Mouse (Mus musculus): ENCODE measurements around the gene Phpt1. TPM values are rescaled to one million over a fixed set of nuclear protein-coding genes. Genes with fewer than 3 reads are reported as not detected.

Phpt1 gene
- 167 and 206 TPM in 2 replicates for polyA plus RNA-seq (2014; fragmentation: Nextera tagmentation; extraction: Ambion mirVana)

DNA sequence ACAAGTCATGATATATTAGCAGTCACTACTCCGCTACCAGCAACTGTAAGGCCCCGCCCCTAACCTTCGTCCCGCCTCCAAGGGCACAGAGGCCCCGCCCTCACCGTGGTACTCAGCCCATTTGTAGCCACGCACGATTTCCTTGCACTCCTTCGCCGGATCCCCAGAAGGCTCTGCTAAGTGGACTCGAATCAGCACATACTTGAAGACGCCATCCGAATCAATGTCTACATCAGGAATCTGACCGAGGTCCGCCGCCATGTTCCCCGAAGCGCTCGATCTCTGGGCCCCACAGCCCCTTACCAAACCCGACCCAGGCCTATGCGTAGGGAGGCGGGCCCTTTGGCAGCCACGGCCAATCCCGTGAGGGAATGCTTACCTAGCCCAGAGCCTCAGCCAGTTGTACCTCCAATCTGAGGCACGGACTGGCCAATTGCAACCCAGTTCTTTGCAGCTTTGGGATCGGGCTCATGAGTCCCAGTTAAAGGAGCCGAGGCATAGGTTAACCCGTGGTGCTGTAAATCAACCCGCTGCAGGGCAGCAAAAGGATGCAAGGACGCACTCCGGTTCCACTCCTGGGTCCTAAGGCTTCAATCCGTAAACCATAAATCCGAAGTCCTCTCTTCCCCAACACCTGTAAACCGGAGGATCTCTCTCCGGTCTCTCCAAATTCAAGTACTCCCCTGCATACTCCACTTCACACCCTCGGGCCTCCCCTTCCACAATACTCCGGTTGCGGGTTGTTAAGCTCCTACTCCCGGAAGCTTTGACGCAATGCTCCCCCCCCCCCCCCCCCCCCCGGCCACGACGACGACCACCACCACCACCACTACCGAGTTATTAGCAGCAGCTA lies at the start of gene Phpt1, which contains the start of gene Mamdc4:
Gene Phpt1, minus strand, starts transcription at position 646 of the 853 bp plus-strand sequence.
Gene Mamdc4, minus strand, starts transcription at position 267 of the 853 bp plus-strand sequence.
- peak; percentile 98 for ATAC-seq (ENCODE audit: low FRiP score, low TSS enrichment)
- peaks cover 27% of the 10 kb centered on the region for H3K4me1 ChIP-seq (ENCODE audit: control insufficient read depth, insufficient read depth, low read length)
- H3K27me3 ChIP-seq (ENCODE audit: control insufficient read depth, insufficient read depth, low read length): peaks cover 39% of the 10 kb centered on the region

DNA sequence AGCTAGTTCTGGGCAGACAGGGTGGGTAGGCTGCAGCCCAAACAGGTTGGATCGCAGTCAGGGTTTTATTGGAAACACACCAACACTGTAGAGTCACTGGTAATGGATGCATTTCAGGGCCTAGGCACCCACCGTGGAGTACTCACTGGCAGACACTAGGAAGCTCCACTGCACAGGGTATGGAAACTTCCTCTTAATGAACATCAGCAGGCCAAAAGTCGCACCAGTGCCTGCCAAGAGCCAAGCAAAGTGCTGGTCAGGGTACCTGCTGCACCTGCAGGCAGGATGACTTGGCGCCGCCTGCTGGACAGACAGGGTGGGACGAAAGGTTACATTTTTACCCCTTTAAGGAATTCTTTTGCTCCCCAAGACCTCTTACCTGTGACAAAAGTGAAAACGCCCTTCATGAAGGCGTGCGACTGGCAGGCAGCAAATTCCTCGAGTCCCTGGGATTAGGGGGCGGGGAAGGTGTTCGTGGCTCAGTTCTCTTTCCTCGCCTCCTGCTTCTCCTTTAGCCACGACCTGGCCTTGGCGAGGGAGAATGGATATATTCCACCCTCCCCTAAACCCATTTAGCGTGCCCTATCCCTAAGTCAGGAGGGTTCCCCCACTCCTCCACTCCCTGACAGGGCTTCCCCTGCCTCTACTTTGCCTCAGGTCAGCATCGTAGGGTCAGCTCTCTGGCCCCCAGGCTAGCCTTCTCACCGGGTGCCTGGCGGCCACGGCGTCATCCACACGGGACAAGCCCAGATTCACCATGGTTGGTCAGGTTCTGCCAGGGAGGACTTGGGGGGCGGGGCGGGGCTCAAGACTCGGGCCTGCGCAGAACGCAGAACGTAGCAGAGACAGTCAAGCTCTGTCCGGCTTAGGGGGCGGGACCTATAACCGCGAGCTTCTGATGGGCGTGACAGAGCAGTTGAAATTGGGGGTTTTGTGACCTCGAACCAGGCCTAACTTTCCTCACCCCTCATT lies 46.5 kb upstream of the Phpt1 start, which contains the start of gene Tmem141:
Gene Tmem141, minus strand, starts transcription at position 777 of the 972 bp plus-strand sequence.
- peak within 1 kb of the TSS; percentile 47 for H3K4me3 ChIP-seq (replicated peaks; ENCODE audit: low read depth, low read length)
- no peaks in the 10 kb centered on the region for H3K36me3 ChIP-seq (ENCODE audit: control insufficient read depth, insufficient read depth, low read length)
- ATAC-seq (ENCODE audit: low FRiP score, low TSS enrichment): peak; percentile 94
- peak within 1 kb of the TSS; percentile 76 for H3K4me2 ChIP-seq (ENCODE audit: low read length)
- H3K27me3 ChIP-seq (ENCODE audit: control insufficient read depth, insufficient read depth, low read length): peaks cover 14% of the 10 kb centered on the region; the same call in 1 of the 2 replicates
- peak within 1 kb of the TSS; percentile 70 for H3K27ac ChIP-seq (replicated peaks; ENCODE audit: low read depth, low read length)
- no peaks in the 10 kb centered on the region for H3K9me3 ChIP-seq (ENCODE audit: control insufficient read depth, low read length)
- peaks cover 5% of the 10 kb centered on the region; the same call in 1 of the 2 replicates for H3K4me1 ChIP-seq (ENCODE audit: control insufficient read depth, insufficient read depth, low read length)
- H3K9ac ChIP-seq (replicated peaks; ENCODE audit: low read length): peak within 1 kb of the TSS; percentile 55
- DNase-seq: peak; percentile 91
- 7% methylated on average over 34 of the region's 34 CpGs for WGBS

More for the DNA sequence above, at the start of gene Phpt1, which contains the start of gene Mamdc4:
- Histone ChIP-seq H3K36me3 (ENCODE audit: control insufficient read depth, insufficient read depth, low read length) (peaks cover 26% of the 10 kb centered on the region), H3K4me3 (replicated peaks; ENCODE audit: low read depth, low read length) (peak within 1 kb of the TSS; percentile 57), H3K27ac (replicated peaks; ENCODE audit: low read depth, low read length) (peak within 1 kb of the TSS; percentile 89), H3K4me2 (ENCODE audit: low read length) (peak within 1 kb of the TSS; percentile 93), H3K9me3 (ENCODE audit: control insufficient read depth, low read length) (no peaks in the 10 kb centered on the region), H3K9ac (replicated peaks; ENCODE audit: low read length) (peak within 1 kb of the TSS; percentile 66)
- DNase-seq: peak; percentile 98
- WGBS: under 1% methylated on average over 45 of the region's 45 CpGs

DNA sequence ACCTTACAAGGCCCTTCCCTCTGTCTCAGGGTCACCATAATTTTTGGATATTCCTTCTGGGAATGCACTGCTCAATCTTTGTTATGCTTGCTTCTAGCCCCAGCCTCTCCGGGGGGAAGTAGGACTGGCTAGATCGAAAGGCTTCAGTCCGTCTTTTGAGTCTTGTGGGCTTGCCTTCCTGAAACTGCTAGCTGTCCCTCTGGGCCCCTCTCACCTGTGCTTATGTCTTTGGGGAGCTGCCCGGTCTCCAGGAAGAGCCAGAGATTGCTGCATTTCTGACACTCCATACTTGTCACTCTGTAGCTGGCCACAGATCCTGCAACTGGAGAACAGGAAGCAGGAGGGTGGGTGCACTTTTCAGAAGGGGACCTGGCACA lies 45.8 kb upstream of the Phpt1 start:
- H3K27ac ChIP-seq (replicated peaks; ENCODE audit: low read depth, low read length): peak overlapping the region; percentile 70; the same call in 1 of the 2 replicates
- peak overlapping the region; percentile 55; the same call in 1 of the 2 replicates for H3K9ac ChIP-seq (replicated peaks; ENCODE audit: low read length)
- H3K4me3 ChIP-seq (replicated peaks; ENCODE audit: low read depth, low read length): peak overlapping the region; percentile 47
- peaks cover 5% of the 10 kb centered on the region; the same call in 1 of the 2 replicates for H3K4me1 ChIP-seq (ENCODE audit: control insufficient read depth, insufficient read depth, low read length)
- H3K4me2 ChIP-seq (ENCODE audit: low read length): peak overlapping the region; percentile 76
- 92% methylated on average over 4 of the region's 4 CpGs for WGBS
- H3K27me3 ChIP-seq (ENCODE audit: control insufficient read depth, insufficient read depth, low read length): peaks cover 21% of the 10 kb centered on the region; the same call in 1 of the 2 replicates
- DNase-seq (no peak), ATAC-seq (ENCODE audit: low FRiP score, low TSS enrichment) (no peak)
- H3K36me3 ChIP-seq (ENCODE audit: control insufficient read depth, insufficient read depth, low read length): no peaks in the 10 kb centered on the region
- no peaks in the 10 kb centered on the region for H3K9me3 ChIP-seq (ENCODE audit: control insufficient read depth, low read length)

DNA sequence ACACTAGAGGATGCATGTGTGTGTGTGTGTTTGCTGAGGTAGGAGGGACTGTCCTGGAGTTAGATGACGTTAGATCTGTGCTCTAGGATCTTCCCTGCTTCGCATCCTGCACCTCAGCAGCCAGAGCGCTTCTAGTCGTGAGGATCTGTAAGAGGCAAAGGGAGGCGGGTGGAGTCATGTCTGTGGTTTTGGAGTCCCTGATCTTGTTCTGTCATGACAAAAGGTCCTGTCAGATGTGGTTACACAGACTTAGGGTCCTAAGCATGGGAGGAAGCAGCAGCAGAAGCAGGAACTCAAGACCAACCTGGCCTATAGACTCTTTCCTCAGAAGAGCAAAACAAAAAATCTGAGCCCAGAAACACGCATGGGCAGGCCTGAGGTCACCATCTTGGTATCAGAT lies 45.4 kb upstream of the Phpt1 start:
- ATAC-seq (ENCODE audit: low FRiP score, low TSS enrichment): no peak
- Histone ChIP-seq H3K4me3 (replicated peaks; ENCODE audit: low read depth, low read length) (no peak overlapping the region), H3K27ac (replicated peaks; ENCODE audit: low read depth, low read length) (no peak overlapping the region), H3K4me2 (ENCODE audit: low read length) (no peak overlapping the region), H3K36me3 (ENCODE audit: control insufficient read depth, insufficient read depth, low read length) (no peaks in the 10 kb centered on the region), H3K4me1 (ENCODE audit: control insufficient read depth, insufficient read depth, low read length) (peaks cover 5% of the 10 kb centered on the region; the same call in 1 of the 2 replicates), H3K27me3 (ENCODE audit: control insufficient read depth, insufficient read depth, low read length) (peaks cover 25% of the 10 kb centered on the region; the same call in 1 of the 2 replicates), H3K9me3 (ENCODE audit: control insufficient read depth, low read length) (no peaks in the 10 kb centered on the region), H3K9ac (replicated peaks; ENCODE audit: low read length) (no peak overlapping the region)
- DNase-seq: no peak
- WGBS: 85% methylated on average over 6 of the region's 6 CpGs

DNA sequence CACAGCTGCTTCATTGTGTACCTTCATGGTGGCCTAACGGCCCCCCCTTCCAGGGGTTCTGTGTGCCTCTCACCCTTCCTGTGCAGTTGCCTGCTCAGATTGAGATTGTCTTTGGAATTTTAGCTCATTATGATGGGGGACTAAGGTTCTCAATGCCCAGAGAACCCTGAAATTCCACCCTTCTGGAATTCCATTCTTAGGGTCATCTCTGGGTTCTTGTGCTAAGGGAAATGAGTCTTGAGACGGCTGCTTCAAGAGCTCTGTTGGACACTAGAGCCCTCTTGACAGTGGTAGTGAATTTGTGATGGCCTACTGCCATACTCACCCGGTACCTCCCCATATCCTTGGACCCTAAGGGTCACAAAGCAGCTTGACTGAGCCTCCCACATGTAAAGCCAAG lies 42.6 kb upstream of the Phpt1 start, which contains the start of gene Ccdc183:
Gene Ccdc183, minus strand, starts transcription at position 101 of the 400 bp plus-strand sequence.
- Histone ChIP-seq H3K27ac (replicated peaks; ENCODE audit: low read depth, low read length) (no peak within 1 kb of the TSS), H3K4me1 (ENCODE audit: control insufficient read depth, insufficient read depth, low read length) (peaks cover 5% of the 10 kb centered on the region; the same call in 1 of the 2 replicates)

DNA sequence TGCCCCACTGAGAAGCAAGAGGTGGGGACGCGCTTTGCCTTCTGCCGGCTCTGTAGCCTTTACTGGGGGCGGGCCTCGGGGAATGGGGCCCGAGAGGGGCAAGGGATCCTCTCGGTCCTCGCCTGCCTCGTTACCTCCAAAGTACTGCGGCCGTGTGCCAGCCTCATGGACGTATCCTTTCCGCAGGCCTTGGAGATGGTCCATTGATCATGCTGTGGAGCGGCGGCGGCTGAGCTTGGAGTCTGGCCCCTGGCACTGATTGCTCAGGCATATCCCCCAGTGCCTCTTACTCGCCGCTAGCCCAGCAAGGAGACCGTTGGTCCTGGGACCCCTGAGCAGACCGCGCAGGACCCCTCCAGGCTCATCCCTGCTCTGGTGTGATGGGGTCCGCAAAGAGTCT lies 41.4 kb upstream of the Phpt1 start:
- DNase-seq (no peak), ATAC-seq (ENCODE audit: low FRiP score, low TSS enrichment) (no peak)
- 17% methylated on average over 22 of the region's 22 CpGs for WGBS
- H3K27ac ChIP-seq (replicated peaks; ENCODE audit: low read depth, low read length): no peak overlapping the region
- H3K4me3 ChIP-seq (replicated peaks; ENCODE audit: low read depth, low read length): no peak overlapping the region
- peaks cover 4% of the 10 kb centered on the region; the same call in 1 of the 2 replicates for H3K4me1 ChIP-seq (ENCODE audit: control insufficient read depth, insufficient read depth, low read length)
- H3K9ac ChIP-seq (replicated peaks; ENCODE audit: low read length): no peak overlapping the region
- H3K9me3 ChIP-seq (ENCODE audit: control insufficient read depth, low read length): no peaks in the 10 kb centered on the region
- no peak overlapping the region for H3K4me2 ChIP-seq (ENCODE audit: low read length)
- peaks cover 35% of the 10 kb centered on the region; the same call in 1 of the 2 replicates for H3K27me3 ChIP-seq (ENCODE audit: control insufficient read depth, insufficient read depth, low read length)
- no peaks in the 10 kb centered on the region for H3K36me3 ChIP-seq (ENCODE audit: control insufficient read depth, insufficient read depth, low read length)

More for the DNA sequence above, 42.6 kb upstream of the Phpt1 start, which contains the start of gene Ccdc183:
- Histone ChIP-seq H3K9me3 (ENCODE audit: control insufficient read depth, low read length) (no peaks in the 10 kb centered on the region), H3K9ac (replicated peaks; ENCODE audit: low read length) (no peak within 1 kb of the TSS), H3K27me3 (ENCODE audit: control insufficient read depth, insufficient read depth, low read length) (peaks cover 35% of the 10 kb centered on the region; the same call in 1 of the 2 replicates), H3K4me2 (ENCODE audit: low read length) (no peak within 1 kb of the TSS), H3K36me3 (ENCODE audit: control insufficient read depth, insufficient read depth, low read length) (no peaks in the 10 kb centered on the region), H3K4me3 (replicated peaks; ENCODE audit: low read depth, low read length) (no peak within 1 kb of the TSS)
- 85% methylated on average over 3 of the region's 3 CpGs for WGBS
- DNase-seq: no peak
- ATAC-seq (ENCODE audit: low FRiP score, low TSS enrichment): no peak

DNA sequence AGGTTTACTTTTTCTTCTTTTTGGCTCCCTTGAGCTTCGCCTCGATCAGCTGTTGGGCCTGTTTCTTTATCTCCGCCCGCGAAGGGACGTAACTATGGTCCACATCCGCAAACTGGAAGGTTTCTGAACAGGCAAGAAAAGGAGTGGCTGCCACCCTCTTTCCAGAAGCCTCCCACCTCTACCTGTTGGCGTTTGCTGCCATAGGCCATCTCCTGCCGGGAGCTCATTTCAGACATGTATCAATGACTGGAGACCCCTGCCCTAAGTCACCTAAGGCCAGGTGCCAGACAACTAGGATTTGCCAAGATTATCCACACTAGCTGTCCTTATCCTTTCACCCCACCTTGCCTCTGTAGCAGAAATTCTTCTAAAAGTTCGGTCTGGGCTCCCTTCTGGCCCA lies 33.6 kb upstream of the Phpt1 start:
- Histone ChIP-seq H3K36me3 (ENCODE audit: control insufficient read depth, insufficient read depth, low read length) (no peaks in the 10 kb centered on the region), H3K9ac (replicated peaks; ENCODE audit: low read length) (peak overlapping the region; percentile 97; the same call in 1 of the 2 replicates), H3K4me1 (ENCODE audit: control insufficient read depth, insufficient read depth, low read length) (peaks cover 15% of the 10 kb centered on the region), H3K27ac (replicated peaks; ENCODE audit: low read depth, low read length) (peak overlapping the region; percentile 91), H3K27me3 (ENCODE audit: control insufficient read depth, insufficient read depth, low read length) (no peaks in the 10 kb centered on the region), H3K4me2 (ENCODE audit: low read length) (peak overlapping the region; percentile 74), H3K9me3 (ENCODE audit: control insufficient read depth, low read length) (no peaks in the 10 kb centered on the region), H3K4me3 (replicated peaks; ENCODE audit: low read depth, low read length) (peak overlapping the region; percentile 99)
- 73% methylated on average over 10 of the region's 10 CpGs for WGBS
- no peak for DNase-seq
- peak; percentile 28; the same call in 1 of the 2 replicates for ATAC-seq (ENCODE audit: low FRiP score, low TSS enrichment)

Measured in midbrain, embryonic 14.5 days (tissue).